Comparison of ENCODE assay signal across 1 mouse cellular context in genomic region chr12:104224598-104225300, GRCm38 (mm10).
TF ChIP-seq lines count a peak whose summit lies in the region.

No protein-coding gene starts in this region.

TF ChIP-seq in CH12.LX, 34 proteins besides CTCF, POLR2A, EP300 and RAD21 (continued from another document):
- 0 out of 2 replicates have a peak, but pooled peaks have one; percentile 40 for TF ChIP-seq MAZ (IDR thresholded peaks at IDR 0.05; ENCODE audit: low read depth, low read length)
- TF ChIP-seq TCF12 (IDR thresholded peaks at IDR 0.05; ENCODE audit: low read depth, low read length), result peak; percentile 44; the same call in 1 of the 2 replicates
- no peak for TF ChIP-seq ZNF384 (IDR thresholded peaks at IDR 0.05; ENCODE audit: low read depth, low read length)
- TF ChIP-seq ZKSCAN1 (IDR thresholded peaks at IDR 0.05; ENCODE audit: borderline replicate concordance, low read depth, low read length), result no peak
- peak; percentile 46 for TF ChIP-seq IRF4 (IDR thresholded peaks at IDR 0.05; ENCODE audit: low read depth, low read length)
- no peak for TF ChIP-seq MAX (IDR thresholded peaks at IDR 0.05; ENCODE audit: low read length)
- no peak for TF ChIP-seq ZMIZ1 (IDR thresholded peaks at IDR 0.05; ENCODE audit: low read depth, low read length)
- 0 out of 2 replicates have a peak, but pooled peaks have one; percentile 41 for TF ChIP-seq CHD1 (IDR thresholded peaks at IDR 0.05; ENCODE audit: low read depth, low read length)
- TF ChIP-seq POLR2AphosphoS2 (IDR thresholded peaks at IDR 0.05; ENCODE audit: low read depth, low read length), result no peak
- TF ChIP-seq SIN3A (IDR thresholded peaks at IDR 0.05; ENCODE audit: low read length), result peak; percentile 51; the same call in 1 of the 2 replicates
- TF ChIP-seq NELFE (IDR thresholded peaks at IDR 0.05; ENCODE audit: low read depth, low read length), result no peak
- TF ChIP-seq RCOR1 (conservative IDR thresholded peaks at IDR 0.05; ENCODE audit: low read depth, low read length), result peak; percentile 78; the same call in 1 of the 2 replicates
- TF ChIP-seq KAT2A (IDR thresholded peaks at IDR 0.05; ENCODE audit: insufficient replicate concordance, low read length), result no peak
- TF ChIP-seq MXI1 (IDR thresholded peaks at IDR 0.05; ENCODE audit: low read depth, low read length), result no peak
- 0 out of 2 replicates have a peak, but pooled peaks have one; percentile 30 for TF ChIP-seq ELF1 (IDR thresholded peaks at IDR 0.05; ENCODE audit: low read depth, low read length)
